Mouse (Mus musculus) ES-Bruce4 (cell line): ENCODE measurements around the gene Lrr1.

Source experiments
- CTCF ChIP-seq: IDR thresholded peaks from one replicate; pipeline ENCODE4 v1.8.1; 2011; ENCODE audit warnings: low read depth, low read length
- EP300 ChIP-seq: IDR thresholded peaks from 2 replicates; pipeline ENCODE4 v1.6.1; 2011; ENCODE audit warnings: low read depth, low read length; ENCODE audit not compliant: insufficient read depth
- POLR2A ChIP-seq: IDR thresholded peaks from one replicate; pipeline ENCODE4 v1.8.1; 2011; ENCODE audit warnings: low read length; ENCODE audit not compliant: insufficient read depth

- TF ChIP-seq POLR2A (no peak), CTCF (no peak), EP300 (no peak)
Measured at GRCm38 (mm10) chr12:69164904-69165303, 3.7 kb upstream of the Lrr1 start.
